Mouse (Mus musculus): ENCODE data around the gene Fam126a. TPM values are rescaled to one million over a fixed set of nuclear protein-coding genes. Genes with fewer than 3 reads are reported as not detected.

Gene Fam126a
- polyA plus RNA-seq (2012; rRNA removed), result 0.60 and 0.66 TPM in 2 replicates

DNA sequence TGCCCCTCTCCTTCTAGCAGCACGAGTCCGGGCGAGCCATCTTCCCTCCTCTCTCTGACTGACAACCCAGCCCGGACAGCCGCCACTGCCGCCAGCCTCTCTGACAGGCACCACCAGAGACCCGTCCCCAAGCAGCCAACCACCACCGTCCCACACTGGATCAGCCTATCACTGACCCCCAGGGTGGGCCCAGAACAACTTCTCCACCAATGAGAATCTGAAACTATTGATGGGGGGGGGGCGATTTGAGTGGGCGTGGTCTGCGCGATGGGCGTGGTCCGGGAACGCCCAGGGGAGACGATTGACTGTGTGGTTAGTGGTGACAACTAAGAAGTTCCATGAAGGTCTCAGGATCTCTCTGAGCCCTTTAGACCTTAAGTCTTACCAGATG, at the start of gene Fam126a:
Gene Fam126a (minus strand): TSS at position 112 of the 391 bp plus-strand sequence.

Other genes with a start within 250 kb of the Fam126a start
- gene Pus7, start 247.0 kb downstream of the Fam126a start, polyA plus RNA-seq (2012; rRNA removed), result 0.58 and 0.96 TPM in 2 replicates
- 2.9 and 4.6 TPM in 2 replicates for gene Rint1, start 243.0 kb downstream of the Fam126a start, polyA plus RNA-seq (2012; rRNA removed)
- gene Tomm7, start 186.5 kb downstream of the Fam126a start, polyA plus RNA-seq (2012; rRNA removed), result 6.6 and 7.0 TPM in 2 replicates
- gene Klhl7, start 69.9 kb upstream of the Fam126a start, polyA plus RNA-seq (2012; rRNA removed), result 0.16 and 0.31 TPM in 2 replicates
- gene Nupl2, start 134.3 kb upstream of the Fam126a start, polyA plus RNA-seq (2012; rRNA removed), result 3.4 and 3.8 TPM in 2 replicates

Data from stomach, adult 2 months (tissue).